Mouse (Mus musculus): ENCODE results near the gene Olfr46.
A peak's percentile ranks its signal among the peaks of the same experiment; 100 is the strongest.
"Not testable (repeated sequence)": the region's sequence is repeated elsewhere in the genome, so short reads cannot be mapped to it uniquely, and the experiment has no call there.

The Olfr46 gene

DNA sequence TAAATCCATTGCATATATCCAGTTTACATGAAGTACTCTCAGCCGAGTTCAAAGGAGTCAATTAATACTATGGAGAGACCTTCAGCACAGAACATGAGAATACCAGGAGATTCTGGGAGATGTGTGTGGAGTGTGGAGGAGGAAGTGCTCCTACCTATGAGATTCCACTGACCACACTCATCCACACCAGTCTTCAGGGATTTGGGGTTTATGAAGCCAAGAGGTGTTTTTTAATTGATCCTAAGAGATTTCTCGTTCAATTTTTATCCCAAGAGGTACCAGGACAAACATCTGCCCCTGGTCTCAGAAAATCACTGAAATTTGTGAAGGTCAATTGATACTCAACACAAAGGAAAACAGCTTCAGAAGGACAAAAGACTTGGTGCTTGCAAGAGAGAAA, at the start of gene Olfr46:
Gene Olfr46, plus strand, starts transcription at position 301 of the 400 bp plus-strand sequence.
- TF ChIP-seq GATA4 (IDR thresholded peaks at IDR 0.05; ENCODE audit: insufficient replicate concordance, low read length) = not testable (repeated sequence)

DNA sequence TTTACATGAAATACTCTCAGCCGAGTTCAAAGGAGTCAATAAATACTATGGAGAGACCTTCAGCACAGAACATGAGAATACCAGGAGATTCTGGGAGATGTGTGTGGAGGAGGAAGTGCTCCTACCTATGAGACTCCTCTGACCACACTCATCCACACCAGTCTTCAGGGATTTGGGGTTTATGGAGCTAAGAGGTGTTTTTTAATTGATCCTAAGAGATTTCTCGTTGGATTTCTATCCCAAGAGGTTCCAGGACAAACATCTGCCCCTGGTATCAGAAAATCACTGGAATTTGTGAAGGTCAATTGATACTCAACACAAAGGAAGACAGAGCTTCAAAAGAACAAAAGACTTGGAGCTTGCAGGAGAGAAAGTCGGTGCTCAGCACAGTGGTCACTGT, 33.5 kb upstream of the Olfr46 start, which contains the start of gene Olfr538:
Gene Olfr538, plus strand, starts transcription at position 301 of the 400 bp plus-strand sequence.
- TF ChIP-seq GATA4 (IDR thresholded peaks at IDR 0.05; ENCODE audit: insufficient replicate concordance, low read length) = no peak

DNA sequence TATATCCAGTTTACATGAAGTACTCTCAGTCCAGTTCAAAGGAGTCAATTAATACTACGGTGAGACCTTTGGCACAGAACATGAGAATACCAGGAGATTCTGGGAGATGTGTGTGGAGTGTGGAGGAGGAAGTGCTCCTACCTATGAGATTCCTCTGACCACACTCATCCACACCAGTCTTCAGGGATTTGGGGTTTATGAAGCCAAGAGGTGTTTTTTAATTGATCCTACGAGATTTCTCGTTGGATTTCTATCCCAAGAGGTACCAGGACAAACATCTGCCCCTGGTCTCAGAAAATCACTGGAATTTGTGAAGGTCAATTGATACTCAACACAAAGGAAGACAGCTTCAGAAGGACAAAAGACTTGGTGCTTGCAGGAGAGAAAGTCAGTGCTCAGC, 27.6 kb downstream of the Olfr46 start, which contains the start of gene Olfr61:
Gene Olfr61, plus strand, starts transcription at position 301 of the 400 bp plus-strand sequence.
- TF ChIP-seq GATA4 (IDR thresholded peaks at IDR 0.05; ENCODE audit: insufficient replicate concordance, low read length) = not testable (repeated sequence)

DNA sequence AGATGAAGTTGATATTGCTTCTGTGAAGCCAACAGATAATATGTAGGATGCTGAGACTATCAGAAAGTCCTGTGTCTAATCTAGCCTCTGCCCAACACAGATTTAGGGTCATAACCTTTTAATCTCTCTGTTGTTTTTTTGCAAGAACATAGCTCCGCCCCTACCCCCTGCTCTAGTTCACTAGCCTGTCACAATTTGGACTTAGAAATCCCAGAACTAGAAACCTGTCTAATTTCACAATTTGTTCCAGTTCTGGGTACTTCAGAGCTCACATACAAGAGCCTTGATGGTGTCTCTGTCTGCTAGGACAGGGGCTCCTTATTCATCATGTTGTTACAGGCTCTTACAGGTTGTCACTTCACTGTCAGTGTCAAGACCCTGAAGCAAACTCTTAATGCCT, 29.5 kb downstream of the Olfr46 start:
- TF ChIP-seq GATA4 (IDR thresholded peaks at IDR 0.05; ENCODE audit: insufficient replicate concordance, low read length) = 0 out of 2 replicates have a peak, but pooled peaks have one; percentile 25

DNA sequence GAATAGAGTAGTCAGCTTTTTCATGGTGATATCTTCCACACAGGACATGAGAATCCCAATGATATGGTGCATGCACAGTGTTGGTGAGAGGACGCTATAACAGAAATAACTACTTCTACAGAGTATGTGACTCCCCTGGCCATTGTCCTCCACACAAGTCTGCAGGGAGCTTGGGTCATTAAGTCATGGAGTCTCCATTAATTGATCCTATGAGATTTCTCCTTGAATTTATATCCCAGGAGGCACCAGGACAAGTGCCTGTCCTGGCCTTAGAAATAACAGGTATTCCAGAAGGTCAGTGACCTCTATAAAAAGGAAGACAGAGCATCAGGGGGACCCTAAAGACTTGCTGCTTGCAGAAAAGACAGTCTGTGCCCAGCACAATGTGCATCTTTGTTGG, 45.1 kb downstream of the Olfr46 start, which contains the start of gene Olfr53:
Gene Olfr53, plus strand, starts transcription at position 301 of the 400 bp plus-strand sequence.
- TF ChIP-seq GATA4 (IDR thresholded peaks at IDR 0.05; ENCODE audit: insufficient replicate concordance, low read length) = no peak

- TF ChIP-seq GATA4 (IDR thresholded peaks at IDR 0.05; ENCODE audit: insufficient replicate concordance, low read length) = no peak
Observed at GRCm38 (mm10) chr7:140659630-140660029, 58.6 kb downstream of the Olfr46 start, which contains the start of gene Olfr539. Gene Olfr539, plus strand, starts transcription at chr7:140659930.

Data from liver, adult (tissue).